Mouse (Mus musculus) urinary bladder, postnatal 36 days (tissue): ENCODE results near the gene Spdef.

Experiments
- DNase-seq, 2 experiments: peaks; one replicate each; pipeline ENCODE4 v3.0.0; 2022; ENCODE audit warnings: low spot score in 2 of 2, mixed read lengths in 1 of 2

The Spdef gene

GRCm38 (mm10) chr17:27725011-27725410 lies 3.7 kb downstream of the Spdef start:
- no peak for DNase-seq

- DNase-seq = no peak
Observed at GRCm38 (mm10) chr17:27724327-27724726, 4.4 kb downstream of the Spdef start.

DNA sequence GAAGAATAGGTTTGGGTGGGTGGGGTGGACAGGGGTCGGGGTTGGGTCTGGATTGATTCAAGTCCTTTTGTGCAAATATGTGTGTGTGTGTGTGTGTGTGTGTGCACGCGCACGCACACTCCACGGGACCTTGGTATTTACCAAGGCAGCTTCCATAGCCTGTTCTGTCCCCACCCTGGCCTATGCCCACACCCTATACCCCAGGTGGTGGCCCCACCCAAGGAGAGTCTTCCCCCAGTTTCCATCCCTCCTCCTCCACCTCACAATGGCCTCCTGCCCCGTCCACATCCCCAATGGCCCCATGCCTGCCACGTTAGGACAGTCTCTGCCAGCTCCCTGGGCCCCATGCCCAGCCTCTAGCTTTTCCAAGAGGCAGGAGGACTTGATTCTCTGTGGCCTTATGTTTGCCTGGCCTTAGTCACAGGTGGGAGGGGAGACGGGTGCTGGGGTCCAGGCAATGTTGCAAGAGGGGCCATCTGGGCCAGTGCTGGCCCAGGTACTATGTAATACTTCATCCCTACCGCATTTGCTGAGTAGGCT lies 7.6 kb downstream of the Spdef start:
- peak in 1 of 2 experiments; percentile 30 for DNase-seq

- DNase-seq = no peak
Observed at GRCm38 (mm10) chr17:27720326-27720725, 8.4 kb downstream of the Spdef start.

- DNase-seq = no peak
Observed at GRCm38 (mm10) chr17:27719663-27720062, 9.1 kb downstream of the Spdef start.

DNA sequence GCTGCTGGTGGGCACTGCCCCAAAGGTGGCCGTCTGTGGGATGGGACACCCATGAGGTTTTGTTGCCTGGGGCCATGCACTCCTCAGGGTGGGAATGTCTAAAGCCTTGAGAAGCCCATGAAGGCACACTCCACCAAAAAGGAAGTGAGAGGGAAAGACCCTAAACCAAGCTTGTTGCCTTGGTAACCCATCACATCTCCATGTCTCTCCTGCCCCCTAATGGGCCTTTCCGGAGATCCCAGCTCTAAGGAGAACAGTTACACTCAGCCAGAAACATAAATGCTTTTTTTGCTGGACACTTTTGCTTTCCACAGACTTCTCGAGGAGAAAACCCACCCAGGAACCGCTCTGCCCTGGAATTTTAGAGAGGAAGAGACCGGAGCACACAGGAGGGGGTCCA lies 10.5 kb downstream of the Spdef start:
- DNase-seq = no peak

- peak in 1 of 2 experiments; percentile 15 for DNase-seq
Observed at GRCm38 (mm10) chr17:27716804-27717203, 12.0 kb downstream of the Spdef start.

DNA sequence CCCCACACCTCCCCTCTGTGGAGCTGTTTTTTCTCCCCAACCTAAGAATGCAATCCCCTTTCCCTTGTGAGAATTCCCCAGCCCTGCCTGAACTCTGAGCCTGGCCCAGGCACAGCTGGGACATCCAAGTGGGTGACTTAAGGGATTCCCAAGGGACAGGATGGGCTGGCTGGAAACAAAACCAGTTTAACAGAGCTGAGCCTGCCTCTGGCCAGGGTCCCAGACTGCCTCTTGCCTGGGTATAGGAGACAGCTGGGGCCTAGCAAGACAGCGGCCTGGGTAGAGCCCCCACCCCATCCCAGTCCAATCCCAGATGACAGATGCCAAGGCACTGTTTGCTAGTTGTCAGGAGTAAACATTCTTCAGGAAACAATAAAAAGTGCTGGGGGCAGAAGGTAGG lies 15.9 kb downstream of the Spdef start:
- peak in 1 of 2 experiments; percentile 38 for DNase-seq

DNA sequence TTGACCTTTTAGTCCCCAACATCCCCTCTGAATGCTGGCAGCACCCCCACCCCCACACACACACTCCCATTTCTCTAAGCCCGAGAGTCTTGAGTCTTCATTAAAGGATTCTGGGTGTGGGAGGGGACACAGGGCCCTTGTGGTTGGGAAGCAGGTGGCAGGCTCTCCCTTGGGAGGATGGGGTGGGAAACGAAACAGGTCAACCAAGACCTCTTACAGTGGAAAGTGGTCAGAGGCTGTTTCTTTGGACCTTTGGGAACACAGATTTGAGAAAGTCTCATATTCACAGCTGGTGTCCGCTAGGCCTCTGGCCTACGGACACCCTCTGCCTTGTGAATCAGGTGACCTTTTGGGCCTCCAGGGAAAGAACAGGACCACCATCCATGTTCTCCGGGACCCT lies 19.1 kb downstream of the Spdef start:
- DNase-seq = no peak

DNA sequence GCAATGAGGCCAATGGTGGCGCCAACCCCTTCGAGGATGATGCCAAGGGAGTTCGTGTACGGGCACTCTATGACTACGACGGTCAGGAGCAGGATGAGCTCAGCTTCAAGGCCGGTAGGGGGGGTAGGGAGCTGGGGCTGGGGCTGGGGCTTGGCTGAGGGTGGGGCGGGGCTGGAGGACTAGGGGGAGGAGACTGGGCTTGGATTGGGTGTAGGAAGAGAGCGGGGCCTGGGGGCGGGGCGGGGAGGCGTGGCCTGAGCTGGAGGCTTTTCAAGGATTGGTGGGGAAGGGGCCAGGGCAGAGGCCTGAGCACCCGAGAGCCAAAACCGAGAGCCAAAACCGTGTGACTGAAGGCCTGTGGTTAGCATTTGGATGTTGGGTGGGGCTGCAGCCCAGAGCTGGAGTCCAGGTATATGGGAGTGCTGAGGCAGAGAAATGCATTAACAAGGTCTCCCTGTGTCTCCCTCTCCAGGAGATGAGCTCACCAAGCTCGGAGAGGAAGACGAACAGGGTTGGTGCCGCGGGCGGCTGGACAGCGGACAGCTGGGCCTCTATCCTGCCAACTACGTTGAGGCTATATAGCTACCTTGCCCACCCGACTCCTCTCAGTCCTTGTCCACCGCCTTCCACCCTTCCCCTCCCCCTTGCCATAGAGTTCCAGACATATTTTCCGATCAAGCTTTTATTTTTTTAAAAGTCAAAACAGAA lies 20.6 kb downstream of the Spdef start:
- peak in 1 of 2 experiments; percentile 40 for DNase-seq

GRCm38 (mm10) chr17:27705661-27706060 lies 23.1 kb downstream of the Spdef start:
- DNase-seq = no peak

GRCm38 (mm10) chr17:27703961-27704621 lies 24.7 kb downstream of the Spdef start:
- no peak for DNase-seq

DNA sequence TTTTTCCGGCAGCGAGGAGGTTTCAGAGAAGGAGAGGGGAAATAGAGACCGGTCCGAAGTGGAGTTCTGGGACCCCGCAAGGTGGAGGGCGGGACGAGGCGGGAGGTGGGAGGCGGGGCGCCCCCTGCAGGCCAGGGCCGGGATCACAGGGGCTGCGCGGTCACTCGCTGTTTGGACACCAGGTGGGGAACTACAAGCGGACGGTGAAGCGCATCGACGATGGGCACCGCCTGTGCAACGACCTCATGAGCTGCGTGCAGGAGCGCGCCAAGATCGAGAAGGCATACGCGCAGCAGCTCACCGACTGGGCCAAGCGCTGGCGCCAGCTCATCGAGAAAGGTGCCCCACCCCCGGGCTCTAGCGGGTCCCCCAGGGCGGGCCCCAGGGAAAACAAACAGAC lies 26.2 kb downstream of the Spdef start:
- DNase-seq = peak; percentile 24 to 53

- DNase-seq = no peak
Observed at GRCm38 (mm10) chr17:27701856-27702255, 26.9 kb downstream of the Spdef start.

DNA sequence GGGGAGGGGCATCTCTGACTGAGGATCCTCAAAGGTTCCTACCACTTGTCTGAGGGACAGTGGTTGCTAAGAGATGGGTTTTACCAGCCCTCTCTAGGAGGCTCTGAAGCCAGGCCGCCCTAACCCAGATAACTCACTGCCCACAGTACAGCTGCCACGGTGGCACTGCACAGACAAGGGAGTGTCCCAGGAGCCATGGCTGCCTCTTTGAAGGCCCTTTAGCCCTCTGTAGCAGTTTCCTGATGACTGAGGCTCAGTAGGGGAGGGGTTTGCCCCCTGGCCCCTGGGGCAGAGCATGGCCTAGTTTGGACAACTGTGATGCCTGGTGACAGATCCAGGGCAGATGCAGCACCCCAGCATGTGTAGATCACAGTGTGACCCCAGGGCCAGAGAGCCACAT lies 27.9 kb downstream of the Spdef start:
- no peak for DNase-seq

- no peak for DNase-seq
Observed at GRCm38 (mm10) chr17:27699641-27700244, 29.0 kb downstream of the Spdef start.

DNA sequence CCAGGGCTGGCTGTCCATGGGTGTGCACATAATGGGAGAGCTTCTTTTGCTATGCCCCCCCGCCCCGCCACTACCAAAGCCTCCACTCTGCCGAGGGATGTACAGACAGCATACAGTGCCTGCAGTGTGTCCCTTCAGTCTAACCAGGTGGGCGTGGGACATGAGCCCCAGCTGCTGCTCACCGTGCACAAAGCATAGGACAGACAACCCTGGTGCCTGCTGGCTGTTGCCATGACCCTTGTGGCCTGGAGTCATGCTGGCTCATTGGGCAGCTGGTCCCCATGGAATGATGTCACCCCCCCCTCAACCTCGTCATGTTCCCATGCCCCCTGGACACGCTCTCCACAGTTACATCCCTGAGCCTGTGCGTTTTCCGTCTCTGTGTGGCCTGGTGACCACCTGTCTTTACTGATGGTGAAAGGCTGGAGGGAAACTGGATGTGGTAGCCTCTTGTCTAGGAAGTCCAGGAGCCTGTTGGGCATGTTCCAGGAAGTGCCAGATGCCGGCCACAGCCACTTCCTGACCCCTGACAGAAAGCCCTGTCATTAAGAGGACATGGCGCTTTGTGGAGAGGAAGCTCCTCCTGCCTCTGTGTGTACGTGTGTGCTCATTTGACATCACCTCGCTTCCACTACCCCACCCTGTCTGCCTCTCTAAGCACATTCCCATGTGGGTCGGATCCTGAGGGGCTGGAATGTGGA lies 37.6 kb downstream of the Spdef start:
- no peak for DNase-seq

DNA sequence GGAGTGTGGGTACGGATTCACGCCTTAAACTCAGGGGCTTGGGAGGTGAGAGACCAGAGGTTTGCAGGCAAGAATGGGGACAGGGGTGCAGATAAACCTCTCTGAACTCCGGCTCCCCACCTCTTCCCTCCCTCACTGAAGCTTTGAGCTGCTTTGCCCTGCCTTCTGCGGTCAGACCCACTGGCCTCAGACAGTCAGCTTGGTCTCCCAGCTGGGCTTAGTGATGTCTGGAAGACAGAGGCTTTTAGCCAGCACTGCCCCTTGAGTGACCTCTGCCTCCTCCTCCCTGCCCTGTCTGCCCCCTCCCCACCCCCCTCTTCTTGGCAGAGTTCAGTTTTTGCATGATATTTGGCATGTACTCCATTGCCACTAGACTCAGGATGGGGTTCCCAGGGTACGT lies 42.4 kb downstream of the Spdef start:
- DNase-seq = no peak

DNA sequence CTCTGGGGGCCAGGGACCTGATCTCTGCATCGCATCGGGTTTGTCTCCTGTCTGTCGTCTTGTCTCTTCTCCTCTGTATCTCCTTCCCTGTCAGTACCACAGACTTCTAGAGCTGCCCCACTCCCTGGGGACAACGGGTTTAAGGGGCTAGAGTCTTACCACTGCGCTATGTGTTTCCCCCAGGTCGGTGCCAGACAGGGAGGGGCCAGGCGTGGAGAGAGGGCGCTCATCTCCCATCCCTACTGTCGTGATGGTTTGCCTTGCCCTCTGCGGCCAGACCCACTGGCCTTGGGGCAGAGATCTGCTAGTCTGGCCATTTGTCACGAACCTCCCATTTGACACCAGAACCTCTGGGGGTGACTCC lies 43.2 kb downstream of the Spdef start:
- no peak for DNase-seq

GRCm38 (mm10) chr17:27684886-27685549 lies 43.7 kb downstream of the Spdef start:
- no peak for DNase-seq

DNA sequence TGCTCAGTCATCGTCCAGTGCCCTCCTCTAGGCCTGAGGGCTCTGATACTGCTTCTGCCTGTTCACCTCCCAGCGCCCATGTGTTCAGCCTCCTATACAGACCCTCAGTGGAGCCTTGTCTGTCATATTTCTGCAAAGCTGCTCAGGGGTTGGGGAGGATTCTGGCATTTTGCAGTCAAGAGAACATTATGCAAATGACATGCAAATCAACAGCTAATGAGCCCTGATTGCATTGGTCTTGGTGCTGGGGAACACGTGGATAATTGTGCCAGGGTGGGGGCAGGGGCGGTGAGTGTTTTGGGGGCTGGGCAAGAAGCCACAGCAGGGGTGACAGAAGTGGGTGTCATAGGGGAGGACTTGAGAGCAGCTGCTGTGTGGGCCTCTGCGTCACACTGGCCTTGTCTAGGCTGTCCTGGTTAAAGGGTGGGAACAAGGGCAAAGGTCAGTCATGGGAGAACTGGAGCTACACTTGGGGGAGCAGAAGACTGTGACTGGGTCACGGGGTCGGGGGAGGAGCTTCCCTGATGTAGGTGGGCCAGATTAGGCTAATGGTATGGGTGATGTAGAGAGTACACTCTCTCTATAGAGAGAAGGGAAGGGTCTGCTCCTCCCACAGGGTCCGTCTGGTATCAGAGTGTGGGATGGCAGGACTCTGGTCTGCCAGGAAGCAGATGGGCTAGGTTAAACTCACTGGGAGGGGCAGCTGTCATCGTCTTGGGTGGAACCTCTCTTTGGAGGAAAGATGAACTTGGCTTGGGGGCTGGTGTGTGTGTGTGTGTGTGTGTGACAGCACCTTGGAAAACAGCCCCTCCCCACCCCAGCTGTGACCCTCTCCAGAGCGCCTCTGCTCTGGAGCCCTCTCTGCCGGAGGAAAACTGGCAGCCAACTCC lies 49.6 kb downstream of the Spdef start:
- no peak for DNase-seq
